Mouse (Mus musculus) midbrain, embryonic 15.5 days (tissue): ENCODE measurements at regions not wholly inside any gene's neighbourhood (a gene's known extent, or its start where the extent isn't known, plus 50 kb on each side); places are given as distances from the start of the nearest gene placed in this dataset.
A peak's percentile ranks its signal among the peaks of the same experiment; 100 is the strongest.

Source experiments
- ATAC-seq: fragments of 200-750 bp; cut with Nextera tagmentation; replicated peaks from 2 replicates; pipeline ENCODE4 v1.8.0; 2017; ENCODE audit warnings: moderate TSS enrichment
- H3K27ac ChIP-seq: fragments of 300-500 bp; sonication (generic); 2 replicates; pipeline ENCODE4 v1.5.1; 2015; ENCODE audit warnings: mild to moderate bottlenecking, inconsistent platforms
- H3K27me3 ChIP-seq: fragments of 300-500 bp; sonication (generic); replicated peaks from 2 replicates; pipeline ENCODE4 v1.6.1; 2015; ENCODE audit warnings: inconsistent platforms
- H3K36me3 ChIP-seq: fragments of 300-500 bp; sonication (generic); replicated peaks from 2 replicates; pipeline ENCODE4 v1.6.1; 2015; ENCODE audit warnings: inconsistent platforms
- H3K4me1 ChIP-seq: fragments of 300-500 bp; sonication (generic); 2 replicates; pipeline ENCODE4 v1.6.1; 2015; ENCODE audit warnings: inconsistent platforms
- H3K4me2 ChIP-seq: fragments of 300-500 bp; sonication (generic); 2 replicates; pipeline ENCODE4 v1.6.1; 2015; ENCODE audit warnings: inconsistent platforms, mild to moderate bottlenecking, moderate library complexity
- H3K4me3 ChIP-seq: fragments of 300-500 bp; sonication (generic); 2 replicates; pipeline ENCODE4 v1.5.1; 2015; ENCODE audit warnings: mild to moderate bottlenecking, inconsistent platforms
- H3K9ac ChIP-seq: fragments of 300-500 bp; sonication (generic); 2 replicates; pipeline ENCODE4 v1.6.1; 2015; ENCODE audit warnings: mild to moderate bottlenecking, inconsistent platforms
- H3K9me3 ChIP-seq: fragments of 300-500 bp; sonication (generic); 2 replicates; pipeline ENCODE4 v1.6.1; 2016; ENCODE audit warnings: inconsistent platforms
- WGBS: fragments of 180-500 bp; shearing (Covaris S2); methylation state at CpG from one replicate; pipeline ENCODE4 v1.1.7; 2015; ENCODE audit warnings: mixed read lengths; 5-methylcytosine and 5-hydroxymethylcytosine counted together

- ATAC-seq, result no peak
- Histone ChIP-seq H3K9me3 (no peaks in the 10 kb centered on the region), H3K4me1 (no peaks in the 10 kb centered on the region), H3K27me3 (no peaks in the 10 kb centered on the region), H3K9ac (no peak overlapping the region), H3K4me2 (no peak overlapping the region), H3K27ac (no peak overlapping the region), H3K4me3 (no peak overlapping the region), H3K36me3 (no peaks in the 10 kb centered on the region)
- 85% methylated on average over 1 of the region's 1 CpGs for WGBS
Observed at GRCm38 (mm10) chr6:74033811-74034210, 564.3 kb upstream of the 4931417E11Rik start.

GRCm38 (mm10) chr6:74017107-74017506 lies 547.6 kb upstream of the 4931417E11Rik start:
- no peak for ATAC-seq
- H3K9ac ChIP-seq, result no peak overlapping the region
- H3K36me3 ChIP-seq, result no peaks in the 10 kb centered on the region
- WGBS, result 47% methylated on average over 3 of the region's 3 CpGs
- no peaks in the 10 kb centered on the region for H3K27me3 ChIP-seq
- H3K4me1 ChIP-seq, result no peaks in the 10 kb centered on the region
- H3K4me2 ChIP-seq, result no peak overlapping the region
- no peaks in the 10 kb centered on the region for H3K9me3 ChIP-seq
- H3K4me3 ChIP-seq, result no peak overlapping the region
- H3K27ac ChIP-seq, result no peak overlapping the region

- Histone ChIP-seq H3K4me1 (no peaks in the 10 kb centered on the region), H3K27ac (no peak overlapping the region), H3K9me3 (no peaks in the 10 kb centered on the region), H3K4me3 (no peak overlapping the region), H3K27me3 (no peaks in the 10 kb centered on the region), H3K9ac (no peak overlapping the region), H3K36me3 (no peaks in the 10 kb centered on the region), H3K4me2 (no peak overlapping the region)
- no peak for ATAC-seq
- 88% methylated on average over 4 of the region's 4 CpGs for WGBS
Observed at GRCm38 (mm10) chr6:73981742-73982141, 512.3 kb upstream of the 4931417E11Rik start.

GRCm38 (mm10) chr6:73949934-73950293 lies 480.4 kb upstream of the 4931417E11Rik start:
- Histone ChIP-seq H3K36me3 (no peaks in the 10 kb centered on the region), H3K27me3 (no peaks in the 10 kb centered on the region), H3K9ac (no peak overlapping the region), H3K4me3 (no peak overlapping the region), H3K27ac (0 out of 2 replicates have a peak overlapping the region, but pooled peaks have one; percentile 37), H3K9me3 (no peaks in the 10 kb centered on the region), H3K4me2 (no peak overlapping the region), H3K4me1 (peaks cover 4% of the 10 kb centered on the region; the same call in 1 of the 2 replicates)
- ATAC-seq, result peak; percentile 80

GRCm38 (mm10) chr6:73949121-73949933 lies 479.9 kb upstream of the 4931417E11Rik start:
- H3K27ac ChIP-seq, result 0 out of 2 replicates have a peak overlapping the region, but pooled peaks have one; percentile 37
- WGBS, result 67% methylated on average over 5 of the region's 5 CpGs

GRCm38 (mm10) chr6:73913426-73914404 lies 444.2 kb upstream of the 4931417E11Rik start:
- WGBS, result 33% methylated on average over 2 of the region's 2 CpGs
- ATAC-seq, result peak; percentile 45; the same call in 1 of the 2 replicates
- no peaks in the 10 kb centered on the region for H3K9me3 ChIP-seq

More at GRCm38 (mm10) chr6:73949121-73949933, 479.9 kb upstream of the 4931417E11Rik start:
- no peak overlapping the region for H3K4me2 ChIP-seq
- no peaks in the 10 kb centered on the region for H3K36me3 ChIP-seq
- no peak overlapping the region for H3K9ac ChIP-seq
- ATAC-seq, result peak; percentile 56; the same call in 1 of the 2 replicates
- H3K4me1 ChIP-seq, result peaks cover 4% of the 10 kb centered on the region; the same call in 1 of the 2 replicates
- H3K9me3 ChIP-seq, result no peaks in the 10 kb centered on the region
- H3K4me3 ChIP-seq, result no peak overlapping the region
- no peaks in the 10 kb centered on the region for H3K27me3 ChIP-seq

GRCm38 (mm10) chr6:73889144-73889795 lies 419.8 kb upstream of the 4931417E11Rik start:
- H3K9me3 ChIP-seq, result no peaks in the 10 kb centered on the region
- no peak overlapping the region for H3K4me3 ChIP-seq
- no peak overlapping the region for H3K4me2 ChIP-seq
- 76% methylated on average over 1 of the region's 1 CpGs for WGBS
- H3K27ac ChIP-seq, result no peak overlapping the region
- no peaks in the 10 kb centered on the region for H3K4me1 ChIP-seq
- no peak overlapping the region for H3K9ac ChIP-seq
- no peak for ATAC-seq
- no peaks in the 10 kb centered on the region for H3K36me3 ChIP-seq
- H3K27me3 ChIP-seq, result no peaks in the 10 kb centered on the region

More at GRCm38 (mm10) chr6:73913426-73914404, 444.2 kb upstream of the 4931417E11Rik start:
- Histone ChIP-seq H3K36me3 (no peaks in the 10 kb centered on the region), H3K4me2 (no peak overlapping the region), H3K27me3 (no peaks in the 10 kb centered on the region), H3K27ac (no peak overlapping the region), H3K9ac (no peak overlapping the region), H3K4me3 (no peak overlapping the region), H3K4me1 (no peaks in the 10 kb centered on the region)

DNA sequence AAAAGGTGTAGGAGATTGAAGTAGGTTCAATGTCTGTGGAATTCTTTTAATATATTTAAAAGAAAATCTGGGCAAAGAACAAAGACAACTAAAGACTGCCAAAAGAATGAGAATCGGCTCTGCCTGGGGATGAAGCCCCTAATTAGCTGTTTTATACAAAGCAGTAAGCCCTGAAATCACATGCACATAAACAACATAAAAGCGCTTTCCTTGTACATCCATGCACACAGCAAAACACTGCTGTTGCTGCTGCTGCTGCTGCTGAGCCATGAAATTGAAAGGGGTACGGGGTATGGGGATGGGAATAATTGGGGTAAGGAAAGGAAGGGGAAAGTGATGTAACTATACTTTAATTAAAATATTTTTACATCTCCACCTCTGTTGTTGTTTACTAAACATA lies 409.2 kb upstream of the 4931417E11Rik start:
- H3K4me1 ChIP-seq, result no peaks in the 10 kb centered on the region
- no peaks in the 10 kb centered on the region for H3K27me3 ChIP-seq
- no peak overlapping the region for H3K4me3 ChIP-seq
- no peaks in the 10 kb centered on the region for H3K9me3 ChIP-seq
- H3K4me2 ChIP-seq, result no peak overlapping the region
- no peak overlapping the region for H3K9ac ChIP-seq
- WGBS, result 59% methylated on average over 3 of the region's 3 CpGs
- no peak for ATAC-seq
- no peak overlapping the region for H3K27ac ChIP-seq
- H3K36me3 ChIP-seq, result no peaks in the 10 kb centered on the region

GRCm38 (mm10) chr6:73868683-73869082 lies 399.2 kb upstream of the 4931417E11Rik start:
- H3K4me1 ChIP-seq, result no peaks in the 10 kb centered on the region

More at GRCm38 (mm10) chr6:73868683-73869082, 399.2 kb upstream of the 4931417E11Rik start:
- H3K27ac ChIP-seq, result no peak overlapping the region
- no peak overlapping the region for H3K4me2 ChIP-seq
- no peak for ATAC-seq
- no peak overlapping the region for H3K4me3 ChIP-seq
- no peaks in the 10 kb centered on the region for H3K36me3 ChIP-seq
- H3K27me3 ChIP-seq, result no peaks in the 10 kb centered on the region
- no peaks in the 10 kb centered on the region for H3K9me3 ChIP-seq
- no peak overlapping the region for H3K9ac ChIP-seq
